Mouse (Mus musculus) forelimb bud, embryonic 11.5 days (tissue): Measurements from ENCODE around the gene Slc41a3.

Source experiments
- DNase-seq: peaks from one replicate; pipeline ENCODE4 v3.0.0-alpha.2; 2012; ENCODE audit warnings: low read depth, low spot score

Gene Slc41a3

DNA sequence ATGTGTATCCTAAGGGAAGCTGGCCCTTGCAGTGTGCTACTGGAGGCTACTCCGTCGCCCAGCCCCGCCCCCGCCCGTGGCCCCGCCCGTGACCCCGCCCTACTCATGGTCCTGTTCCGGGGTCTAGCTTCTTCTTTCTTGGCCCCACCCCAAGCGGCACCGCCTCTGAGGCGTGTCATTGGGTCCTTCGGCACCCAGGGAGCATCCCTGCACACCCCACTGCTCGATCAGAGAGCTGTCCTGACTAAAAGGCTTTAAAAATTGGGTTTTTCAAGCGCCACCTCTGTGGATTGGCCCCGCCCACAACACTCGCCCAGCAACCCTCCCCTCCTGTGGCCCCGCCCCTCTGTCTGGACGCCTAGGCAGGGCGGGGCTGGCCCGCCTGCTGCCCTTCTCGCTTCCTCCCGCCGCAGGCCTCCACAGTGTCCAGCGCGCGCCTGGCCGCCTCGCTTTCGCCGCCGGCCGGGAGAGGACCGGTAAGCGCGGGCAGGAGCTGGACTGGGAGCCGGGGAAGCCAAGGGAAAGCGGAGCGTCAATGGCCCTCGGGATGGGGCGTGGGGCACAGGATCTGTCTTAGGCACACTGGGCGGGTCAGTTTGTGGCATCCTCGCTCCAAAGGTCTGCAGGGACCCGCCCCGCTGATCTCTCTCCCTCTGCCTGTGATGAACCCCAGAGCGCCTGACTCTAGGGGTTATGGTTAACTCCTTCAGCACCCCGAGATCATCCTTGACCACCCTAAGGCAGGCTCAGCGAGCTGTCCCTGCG lies at the start of gene Slc41a3:
Gene Slc41a3 (plus strand): TSS at position 193 of the 765 bp plus-strand sequence.
- peak; percentile 69 for DNase-seq

DNA sequence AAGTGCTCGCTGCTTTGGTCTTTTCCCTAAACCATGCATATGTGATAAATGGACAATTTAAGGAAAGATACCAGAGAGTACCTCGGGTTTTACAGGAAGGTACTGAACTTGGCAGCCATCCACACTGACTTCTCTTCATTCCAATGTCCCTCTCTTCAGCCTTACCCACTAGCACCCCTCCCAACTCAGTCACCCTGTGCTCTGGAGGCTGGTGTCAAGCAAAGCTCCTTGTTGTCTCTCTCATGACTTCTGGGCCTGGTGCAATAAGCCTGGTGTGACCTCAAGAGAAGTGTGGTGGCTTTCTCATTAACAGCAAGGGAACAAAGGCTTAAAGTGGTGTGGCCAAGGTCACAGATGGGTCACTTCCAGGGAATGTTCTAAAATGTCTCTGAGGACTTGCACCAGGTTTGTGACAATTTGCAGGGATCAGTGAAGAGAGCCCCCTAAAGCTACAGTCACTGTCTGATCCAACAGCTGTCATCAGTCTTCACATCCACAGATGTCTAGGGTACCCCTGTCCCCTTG lies 47.9 kb upstream of the Slc41a3 start:
- no peak for DNase-seq

DNA sequence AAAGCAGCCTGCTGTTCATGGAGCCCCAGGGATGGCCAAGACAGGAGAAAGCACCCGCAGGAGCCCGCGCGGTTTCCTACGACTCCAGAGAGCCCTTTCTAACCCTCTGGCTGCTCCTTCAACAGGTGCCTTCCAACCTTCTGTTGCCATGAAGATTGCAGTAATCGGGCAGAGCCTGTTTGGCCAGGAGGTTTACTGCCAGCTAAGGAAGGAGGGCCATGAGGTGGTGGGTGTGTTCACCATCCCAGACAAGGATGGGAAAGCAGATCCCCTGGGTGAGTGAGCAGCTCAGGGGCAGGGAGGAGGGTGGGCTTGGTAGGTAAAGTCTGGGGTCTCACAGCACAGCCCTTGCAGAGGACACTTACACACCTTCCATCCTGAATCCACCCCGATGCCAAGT lies 47.4 kb upstream of the Slc41a3 start:
- no peak for DNase-seq

DNA sequence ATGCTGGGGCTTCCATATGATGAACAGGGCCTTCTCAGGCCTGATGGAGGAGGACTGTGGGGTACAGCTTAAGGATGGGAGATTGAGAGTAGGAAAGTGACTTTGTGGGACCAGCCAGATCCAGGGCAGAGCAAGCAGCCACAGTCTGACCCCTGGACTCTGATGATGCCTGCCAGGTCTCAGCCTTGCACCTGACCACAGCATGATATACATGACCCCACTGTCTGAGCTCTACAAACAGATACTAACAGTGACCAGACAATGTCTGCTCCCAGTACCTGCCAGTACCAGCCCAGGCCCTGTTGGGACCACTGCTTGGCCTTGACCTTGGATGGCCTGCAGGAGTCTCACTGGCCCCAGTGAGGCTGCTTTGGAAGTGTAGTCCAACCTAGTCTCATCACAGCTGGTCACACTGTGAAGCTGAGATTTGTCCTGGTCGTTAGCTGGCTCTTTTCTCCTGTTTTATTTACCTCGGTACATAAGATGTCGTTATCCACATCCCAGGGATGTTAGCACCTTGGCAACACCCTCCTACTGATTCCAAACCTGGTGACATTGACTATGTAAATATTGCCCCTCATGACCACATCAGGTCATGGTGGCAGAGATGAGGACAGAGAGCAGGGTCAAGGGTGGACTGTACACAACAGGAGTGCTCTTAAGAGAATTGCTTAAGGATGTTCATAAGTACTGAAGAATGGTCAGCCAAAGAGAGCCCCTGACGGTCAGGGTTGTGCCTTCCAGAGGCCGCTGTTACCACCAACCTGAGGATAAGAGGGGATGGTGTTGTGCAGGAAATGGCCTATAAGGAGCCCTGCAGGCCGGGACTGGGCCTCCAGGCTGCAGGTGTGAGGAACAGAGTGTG lies 46.5 kb upstream of the Slc41a3 start:
- no peak for DNase-seq

DNA sequence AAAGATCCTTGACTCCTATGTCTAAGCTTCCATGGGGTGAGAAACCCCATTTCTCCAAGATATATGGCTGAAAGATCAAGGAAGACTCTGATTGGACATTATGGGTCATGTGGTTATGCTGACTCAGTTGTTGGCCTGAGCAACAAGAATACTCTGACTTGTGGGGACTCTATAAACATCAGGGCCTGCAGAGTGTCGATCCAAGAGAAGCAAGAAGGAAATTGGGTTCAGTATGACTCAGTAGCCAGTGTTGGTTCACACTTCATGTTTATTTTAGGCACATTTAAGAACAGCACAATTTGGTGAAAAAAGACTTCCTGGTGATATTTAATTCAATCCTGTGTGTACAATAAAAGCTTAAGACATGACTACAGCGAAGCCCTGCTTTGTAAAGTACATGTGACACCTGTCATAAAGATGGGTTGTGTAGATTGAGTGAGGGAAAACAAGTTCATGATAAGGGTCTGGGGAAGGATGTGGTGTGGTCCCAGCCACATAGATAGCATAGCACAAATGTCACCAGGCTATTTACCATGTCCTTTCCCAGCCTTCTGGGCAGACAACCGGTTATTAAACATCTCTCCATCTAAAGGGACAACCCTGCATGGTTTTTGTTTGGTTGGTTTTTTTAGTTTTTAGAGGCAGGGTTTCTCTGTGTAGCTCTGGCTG lies 44.0 kb upstream of the Slc41a3 start:
- no peak for DNase-seq

DNA sequence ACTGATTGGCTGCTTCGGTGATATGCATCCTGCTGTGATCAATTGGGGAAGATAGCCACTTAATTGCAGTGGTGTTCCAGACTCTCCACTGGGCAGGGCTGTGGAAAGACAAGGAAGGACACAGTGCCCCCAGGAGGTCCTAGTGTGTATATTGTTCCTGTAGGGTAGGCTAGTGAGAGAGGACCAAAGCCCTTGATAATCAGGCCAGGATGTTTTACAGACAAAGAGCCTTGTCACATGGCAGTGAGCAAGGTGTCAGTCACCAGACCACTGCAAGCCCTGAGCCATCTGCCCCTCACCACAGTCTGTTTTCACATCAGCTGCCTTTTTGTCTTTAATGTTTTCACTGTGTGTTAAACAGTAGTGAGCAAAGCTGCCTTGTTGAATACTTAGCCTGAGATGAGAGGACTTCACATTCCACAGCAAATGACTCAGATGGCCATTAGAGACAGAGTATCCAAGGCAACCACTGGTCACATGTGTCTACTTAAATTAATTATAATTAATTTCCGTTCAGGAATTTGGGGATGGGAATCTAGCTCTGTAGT lies 43.2 kb upstream of the Slc41a3 start:
- DNase-seq, result no peak

DNA sequence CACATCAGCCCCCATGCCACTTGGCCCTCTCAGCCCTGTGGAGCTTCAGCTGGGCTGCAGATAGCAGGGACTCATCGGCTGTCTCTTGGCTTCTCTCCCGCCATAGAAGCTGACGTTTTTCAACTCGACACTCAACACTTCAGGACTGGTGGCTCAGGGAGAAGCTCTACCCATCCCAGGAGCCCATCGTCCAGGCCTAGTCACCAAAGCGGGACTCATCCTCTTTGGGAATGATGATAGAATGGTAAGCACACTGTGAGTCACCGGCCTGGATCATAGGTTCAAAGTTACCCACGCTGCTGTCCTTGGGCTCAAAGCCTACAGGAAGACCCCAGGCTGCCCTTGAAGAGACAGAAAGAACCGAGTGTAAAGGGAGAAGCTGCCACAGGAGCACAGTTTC lies 40.3 kb upstream of the Slc41a3 start:
- no peak for DNase-seq

DNA sequence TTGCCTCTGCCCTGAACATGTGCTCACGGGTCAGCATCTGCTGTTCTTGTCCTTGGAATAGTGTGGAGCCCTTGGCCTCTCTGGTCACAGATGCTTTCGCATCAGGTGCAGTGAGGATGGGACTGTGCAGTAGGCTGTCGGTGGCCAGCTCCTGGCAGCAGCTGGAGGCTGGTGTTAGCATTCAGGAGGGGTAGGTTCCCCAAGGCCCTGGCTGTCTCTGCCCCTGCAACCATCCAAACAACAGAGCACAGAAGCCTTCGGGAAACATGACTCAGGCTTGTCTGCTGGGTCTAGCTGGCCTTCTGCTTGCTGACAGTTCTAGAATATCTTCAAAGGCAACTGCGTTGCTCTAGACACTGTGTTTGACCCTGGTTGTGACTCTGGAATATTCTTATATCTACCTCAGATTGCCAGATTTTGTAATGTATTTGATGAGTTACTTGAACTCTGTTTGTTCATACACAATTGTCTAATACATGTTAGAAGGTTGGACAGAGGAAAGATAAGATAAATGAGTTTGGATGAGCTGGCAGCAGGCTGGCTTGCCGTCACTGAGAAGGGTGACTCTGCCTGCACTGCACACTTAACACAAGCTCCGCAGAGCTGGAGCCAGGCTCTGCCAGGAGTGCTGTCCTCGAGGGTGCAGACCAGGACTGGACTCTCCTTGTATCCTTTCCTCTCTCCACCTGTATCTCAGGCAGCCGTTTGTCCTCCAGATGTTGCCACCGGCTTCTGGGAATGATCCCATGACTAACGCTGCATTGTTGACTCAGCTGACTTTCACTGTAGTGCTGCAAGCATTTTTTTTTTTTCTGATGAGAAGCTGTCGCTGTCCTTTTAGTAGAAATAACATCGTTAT lies 38.9 kb upstream of the Slc41a3 start:
- no peak for DNase-seq

DNA sequence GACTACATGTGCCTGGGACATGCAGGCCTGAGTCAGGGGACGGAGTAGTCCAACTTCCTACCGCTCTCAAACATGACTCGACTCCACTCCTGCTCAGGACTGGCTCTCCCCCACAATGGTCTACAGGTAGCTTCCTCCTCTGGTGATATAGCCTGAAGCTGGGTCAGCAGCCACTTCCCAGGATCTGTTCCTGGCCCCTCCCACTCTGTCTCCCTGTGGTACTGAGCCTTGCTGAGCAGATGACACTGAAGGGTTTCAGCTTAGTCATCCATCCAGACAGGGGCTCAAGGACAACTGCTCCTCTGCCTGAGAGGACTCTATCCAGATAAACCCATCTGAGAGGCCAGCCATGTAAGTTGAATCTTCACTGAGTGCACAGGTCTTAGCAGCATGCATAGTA lies 37.0 kb upstream of the Slc41a3 start:
- no peak for DNase-seq

DNA sequence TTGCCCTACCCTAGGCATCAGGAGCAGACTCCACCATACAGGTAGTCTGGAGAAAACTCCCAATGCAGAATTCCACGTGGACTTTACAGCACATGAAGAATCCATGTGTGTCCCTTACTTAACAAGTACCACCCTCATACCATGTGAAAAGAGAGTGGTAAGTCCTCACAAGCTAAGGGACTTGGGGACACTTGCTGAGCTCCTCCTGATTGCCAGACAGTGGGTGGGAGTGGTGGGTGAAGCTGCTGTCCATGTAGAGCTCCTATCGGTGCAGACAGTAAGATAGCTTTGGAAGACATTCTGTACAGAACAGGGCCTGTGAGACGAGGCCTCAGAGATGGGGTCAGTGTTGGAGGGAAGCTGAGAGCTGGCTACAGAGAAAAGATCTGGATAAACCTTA lies 36.6 kb upstream of the Slc41a3 start:
- DNase-seq, result no peak

DNA sequence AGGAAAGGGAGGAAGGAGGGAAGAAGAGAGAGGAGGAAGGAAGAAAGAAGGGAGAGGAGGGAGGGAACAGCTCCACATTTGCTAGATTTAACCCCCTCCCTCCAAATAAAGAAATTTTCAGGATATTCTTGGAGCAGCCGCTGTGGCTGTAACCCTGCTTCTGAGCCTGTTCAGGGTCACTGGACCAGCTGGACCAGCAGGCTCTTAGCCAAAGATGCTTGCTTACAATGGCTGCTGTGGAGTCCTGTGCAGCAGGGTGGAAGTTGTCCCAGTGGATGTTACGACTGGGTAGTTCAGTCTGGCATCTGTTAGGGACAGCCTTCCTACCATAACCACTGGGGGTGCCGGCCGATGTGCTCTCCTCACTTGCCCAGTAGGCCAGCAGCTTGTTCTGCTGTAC lies 35.8 kb upstream of the Slc41a3 start:
- DNase-seq, result no peak

DNA sequence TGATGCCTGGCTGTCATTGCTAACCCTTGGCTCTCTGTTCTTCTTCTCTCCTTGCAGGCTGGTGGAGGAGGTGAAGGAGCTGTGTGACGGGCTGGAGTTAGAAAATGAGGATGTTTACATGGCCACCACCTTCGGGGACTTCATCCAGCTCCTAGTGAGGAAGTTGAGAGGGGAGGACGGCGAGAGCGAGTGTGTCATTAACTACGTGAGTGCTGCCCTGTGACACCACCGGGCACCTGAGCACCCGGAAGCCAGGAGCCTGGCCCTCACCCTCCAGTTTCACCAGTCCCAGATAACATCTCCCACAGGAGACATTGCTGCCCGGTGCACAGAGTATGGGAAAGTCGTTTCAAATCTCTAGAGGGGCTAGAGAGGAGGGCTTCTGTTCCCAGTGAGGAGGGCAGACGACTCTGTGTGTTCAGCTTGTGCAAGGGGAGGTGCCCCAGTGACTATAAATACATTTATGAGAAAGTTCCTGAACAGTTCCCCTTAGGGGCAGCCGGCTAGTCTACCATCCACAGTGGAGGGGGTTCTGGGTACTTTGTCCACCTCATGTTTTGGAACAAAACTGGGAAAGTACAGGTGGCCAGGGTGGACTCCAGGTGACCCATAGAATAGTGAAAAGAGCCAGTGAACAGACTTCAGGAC lies 34.7 kb upstream of the Slc41a3 start:
- DNase-seq, result no peak

DNA sequence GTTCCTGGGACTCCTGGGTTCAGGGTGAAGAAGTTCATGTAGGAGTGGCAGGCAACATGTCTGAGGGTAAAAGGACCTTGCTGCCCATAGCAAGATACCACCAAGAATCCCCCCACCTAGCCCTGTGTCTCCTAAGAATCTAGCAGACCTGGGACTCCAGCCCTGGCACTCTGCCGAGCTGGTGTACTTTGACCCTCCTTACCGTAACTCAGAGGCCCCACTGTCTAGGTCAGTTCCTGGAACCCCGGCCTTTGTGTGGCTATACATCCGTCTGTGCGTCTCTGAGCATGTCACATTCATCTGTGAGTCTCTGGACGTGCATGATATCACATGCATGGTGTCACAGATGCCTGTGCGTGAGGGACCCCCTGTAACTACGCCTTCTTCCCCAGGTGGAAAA lies 34.1 kb upstream of the Slc41a3 start:
- DNase-seq, result no peak

DNA sequence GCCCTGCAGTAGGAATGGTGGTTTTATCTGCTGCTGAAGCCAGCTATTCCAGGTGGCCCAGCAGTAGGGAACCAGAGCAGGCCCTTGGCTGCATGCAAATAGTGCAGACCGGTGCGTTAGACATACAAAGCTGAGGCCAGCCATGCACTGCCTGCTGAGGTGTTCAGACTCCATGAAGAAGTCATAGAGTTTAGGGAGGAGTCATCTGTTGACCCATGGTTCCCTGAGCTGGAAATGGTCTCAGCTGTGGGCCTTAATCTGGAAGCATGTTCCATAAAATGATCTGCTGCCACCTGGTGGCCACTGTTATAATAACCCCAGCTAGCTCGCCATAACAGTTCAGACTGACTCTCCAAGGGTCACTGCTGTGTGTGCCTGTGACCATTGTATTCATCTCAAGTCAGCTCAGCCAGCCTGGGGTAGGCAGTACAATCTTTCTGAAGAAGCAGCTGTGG lies 29.2 kb upstream of the Slc41a3 start:
- DNase-seq, result peak; percentile 78

DNA sequence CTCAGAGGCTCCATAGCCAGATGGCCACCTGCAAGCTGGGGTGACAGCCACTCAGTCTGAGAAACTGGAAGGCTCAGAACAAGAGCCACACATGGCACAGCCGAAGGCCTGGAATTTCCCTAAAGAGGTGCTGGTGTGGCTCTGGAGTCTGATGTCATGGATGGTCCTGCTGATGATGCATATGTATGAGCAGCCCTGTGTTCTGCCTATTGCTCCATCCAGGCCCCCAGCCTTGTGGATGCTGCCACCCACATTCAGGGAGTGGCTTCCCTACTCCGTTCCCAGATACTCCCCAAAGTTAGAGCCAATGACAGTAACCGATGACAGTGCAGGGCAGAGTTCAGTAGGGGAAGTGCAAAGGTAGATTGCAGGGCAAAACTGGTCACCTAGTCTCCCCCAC lies 26.4 kb upstream of the Slc41a3 start:
- DNase-seq, result no peak

DNA sequence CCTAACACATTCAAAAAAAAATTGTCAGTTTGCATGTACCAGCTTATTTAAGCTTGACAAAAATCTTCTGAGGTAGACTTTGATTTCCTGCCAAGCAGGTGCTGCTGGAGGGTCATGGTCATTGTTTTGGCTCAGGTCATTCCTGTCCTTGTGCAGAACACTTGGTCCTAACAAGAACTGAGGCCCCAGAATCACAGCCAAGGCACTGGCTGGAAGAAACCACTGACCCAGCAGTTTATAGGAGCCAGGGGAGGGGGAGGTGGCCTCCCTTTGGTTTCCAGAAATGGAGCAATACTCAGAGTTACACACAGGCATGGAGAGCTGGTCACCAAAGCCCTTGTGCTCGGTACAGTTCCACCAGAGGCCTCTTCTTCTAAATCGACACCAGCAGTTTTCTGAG lies 22.2 kb upstream of the Slc41a3 start:
- DNase-seq, result no peak

DNA sequence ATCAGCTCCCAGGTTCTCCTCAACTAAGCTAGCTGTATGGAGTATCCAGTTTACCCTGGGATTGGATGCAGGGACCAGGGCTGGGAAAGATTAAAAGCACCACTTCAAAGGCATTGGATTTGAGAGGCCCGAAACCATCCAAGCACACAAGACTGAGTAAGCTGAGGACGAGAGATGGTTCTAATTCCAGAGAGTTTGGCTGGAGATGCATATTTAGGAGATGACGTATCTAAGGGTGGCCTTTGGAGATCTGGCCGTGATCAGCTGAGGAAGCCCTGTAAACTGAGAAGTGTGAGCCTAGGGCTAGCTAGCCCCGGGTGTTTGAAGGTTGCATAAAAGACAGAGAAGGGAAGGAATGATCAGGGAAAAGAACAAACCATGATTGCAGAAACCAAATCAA lies 16.4 kb upstream of the Slc41a3 start:
- no peak for DNase-seq

DNA sequence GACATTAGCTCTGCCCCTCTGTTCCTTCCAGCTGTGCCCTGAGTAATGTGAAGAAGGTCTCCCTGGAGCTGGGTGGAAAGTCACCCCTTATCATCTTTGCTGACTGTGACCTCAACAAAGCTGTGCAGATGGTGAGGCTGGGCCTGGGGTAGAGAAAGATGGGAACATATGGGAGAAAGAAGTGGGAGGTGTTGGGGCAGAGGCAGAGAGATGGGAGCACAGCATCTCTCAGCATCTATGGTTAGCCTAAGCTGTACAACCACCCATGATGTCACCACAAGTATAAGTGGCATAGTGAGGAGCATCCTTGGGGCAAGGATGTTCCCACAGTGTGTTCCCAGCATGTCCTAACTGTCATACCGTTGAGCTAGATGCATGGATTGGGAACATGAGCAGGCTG lies 13.8 kb upstream of the Slc41a3 start:
- DNase-seq, result no peak

DNA sequence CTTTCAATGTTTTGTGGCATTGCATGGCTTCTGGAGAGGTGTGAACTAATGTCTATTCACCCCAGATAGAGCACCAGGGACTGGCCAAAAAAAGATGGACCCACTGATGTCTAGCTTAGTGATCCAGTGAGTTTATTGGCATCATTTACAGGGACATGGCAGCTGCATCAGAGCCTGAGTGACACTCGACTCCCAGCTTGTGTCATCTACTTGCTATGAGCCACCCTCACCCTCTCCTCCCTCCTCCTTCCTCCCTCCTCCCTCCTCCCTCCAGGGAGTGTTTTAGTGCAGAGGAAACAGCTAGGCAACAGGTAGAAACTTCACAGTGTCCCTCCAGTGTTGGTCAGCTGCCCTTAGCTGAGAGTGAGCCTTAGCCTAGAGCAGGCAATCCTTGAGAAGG lies 9.6 kb upstream of the Slc41a3 start:
- DNase-seq, result no peak

DNA sequence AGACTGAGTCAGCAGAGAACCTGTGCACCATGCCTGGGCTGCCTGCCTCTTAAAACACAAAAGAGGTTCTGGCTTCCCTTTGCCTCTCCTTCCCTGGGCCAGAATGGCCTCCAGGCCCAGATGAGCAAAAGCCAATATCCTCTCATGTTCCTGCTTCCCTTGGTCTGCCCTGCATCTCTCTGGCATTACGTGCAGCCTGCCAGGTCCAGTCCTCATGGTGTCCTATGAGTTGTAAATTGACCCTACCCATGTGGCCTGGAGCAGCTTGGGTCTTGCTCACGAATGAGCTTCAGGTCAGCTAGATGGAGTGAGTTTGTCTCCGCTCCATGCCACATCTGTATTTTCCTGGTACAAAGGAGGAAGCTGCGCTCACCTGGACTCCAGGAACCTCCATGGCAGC lies 7.5 kb upstream of the Slc41a3 start:
- no peak for DNase-seq
